Mouse (Mus musculus) heart, adult 11 months (tissue): ENCODE data around the gene Tbc1d9b.
"Not testable (repeated sequence)": the region's sequence is repeated elsewhere in the genome, so short reads cannot be mapped to it uniquely, and the experiment has no call there.

Experiments
- DNase-seq: peaks from one replicate; pipeline ENCODE4 v3.0.0; 2022

Gene Tbc1d9b

DNA sequence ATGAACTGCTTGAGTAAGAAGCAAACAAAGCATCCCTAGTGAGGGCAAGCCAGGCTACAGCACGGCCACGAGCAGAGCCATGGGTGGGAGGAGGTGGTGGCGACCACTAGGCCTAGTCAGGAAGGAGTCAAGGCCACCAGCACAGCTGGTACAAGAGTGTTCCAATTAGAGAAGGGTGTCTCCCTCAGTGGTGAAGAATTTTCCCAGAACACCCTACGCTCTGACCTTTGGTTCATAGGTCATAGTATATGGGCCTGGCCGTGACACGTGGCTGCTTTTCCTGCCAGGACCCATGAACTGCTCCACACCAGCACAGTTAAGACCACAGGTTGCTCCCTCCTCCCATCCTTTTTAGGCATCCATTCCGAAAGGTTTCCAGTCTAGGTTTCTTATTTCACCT lies 8.4 kb downstream of the Tbc1d9b start:
- no peak for DNase-seq

DNA sequence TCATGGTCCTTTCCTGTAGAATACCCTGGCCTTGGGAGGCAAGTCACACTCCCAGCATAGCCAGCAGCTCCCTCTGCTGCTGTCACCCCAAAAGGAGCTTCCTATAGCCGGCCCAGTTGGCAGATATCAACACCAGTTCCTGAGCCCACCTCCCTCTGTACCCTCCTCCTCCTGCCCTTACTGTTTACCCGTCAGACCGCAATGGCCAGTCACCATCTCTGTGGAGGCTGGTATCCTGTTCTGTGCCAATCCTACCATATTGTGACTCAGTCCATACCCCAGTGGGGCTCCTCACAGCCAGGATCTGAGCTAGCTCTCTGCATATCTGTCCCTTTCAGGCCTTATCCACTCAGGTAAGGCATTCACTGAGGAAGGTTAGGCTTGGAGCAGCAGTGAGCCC lies 14.3 kb downstream of the Tbc1d9b start:
- peak; percentile 87 for DNase-seq

DNA sequence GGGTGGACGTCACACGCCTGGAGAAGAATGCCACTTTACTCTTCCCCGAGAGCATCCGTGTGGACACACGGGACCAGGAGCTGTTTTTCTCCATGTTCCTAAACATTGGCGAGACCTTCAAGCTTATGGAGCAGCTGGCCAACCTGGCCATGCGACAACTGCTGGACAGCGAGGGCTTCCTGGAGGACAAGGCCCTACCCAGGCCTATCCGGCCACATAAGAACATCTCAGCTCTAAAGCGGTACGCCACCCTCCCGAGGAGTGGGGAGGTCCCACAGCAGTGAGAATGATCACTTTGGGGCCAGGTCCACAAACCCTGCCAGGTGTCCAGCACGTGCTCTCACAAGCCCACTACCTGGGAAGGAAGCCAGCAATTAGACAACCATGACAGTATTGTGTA lies 14.9 kb downstream of the Tbc1d9b start:
- peak; percentile 91 for DNase-seq

DNA sequence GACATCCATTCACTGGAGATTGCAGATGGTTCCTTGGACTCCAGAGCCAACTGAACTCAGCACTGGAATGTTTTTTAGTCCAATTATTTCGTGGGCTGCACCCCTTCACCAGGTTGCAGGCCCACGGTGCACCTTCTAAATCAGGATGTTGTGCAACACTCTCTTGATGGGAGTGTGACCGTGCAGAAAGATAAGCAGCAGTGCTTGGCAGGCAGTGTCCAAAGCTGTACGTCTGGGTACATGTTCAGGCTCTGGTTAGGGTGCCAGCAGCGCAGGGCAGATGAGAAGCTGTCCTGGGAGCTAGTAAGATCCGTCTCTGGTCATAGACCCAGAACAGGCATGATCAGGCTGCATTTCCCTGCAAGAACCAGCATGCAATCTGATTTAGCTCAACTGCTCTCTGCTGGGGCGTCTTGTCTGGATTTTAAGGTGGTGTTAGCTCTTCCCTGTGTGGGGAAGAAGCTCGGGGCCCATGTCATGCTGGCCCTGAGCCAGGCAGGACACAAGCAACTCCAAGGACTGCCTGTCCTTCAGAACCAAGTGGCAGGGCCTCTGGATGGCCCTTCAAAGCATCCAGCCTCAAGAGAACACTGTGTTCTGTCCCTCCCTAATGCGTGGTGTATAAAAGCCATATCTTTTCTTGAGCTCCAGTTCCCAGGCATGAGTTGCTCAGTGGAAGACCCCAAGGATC lies 16.2 kb downstream of the Tbc1d9b start:
- DNase-seq: peak; percentile 97

DNA sequence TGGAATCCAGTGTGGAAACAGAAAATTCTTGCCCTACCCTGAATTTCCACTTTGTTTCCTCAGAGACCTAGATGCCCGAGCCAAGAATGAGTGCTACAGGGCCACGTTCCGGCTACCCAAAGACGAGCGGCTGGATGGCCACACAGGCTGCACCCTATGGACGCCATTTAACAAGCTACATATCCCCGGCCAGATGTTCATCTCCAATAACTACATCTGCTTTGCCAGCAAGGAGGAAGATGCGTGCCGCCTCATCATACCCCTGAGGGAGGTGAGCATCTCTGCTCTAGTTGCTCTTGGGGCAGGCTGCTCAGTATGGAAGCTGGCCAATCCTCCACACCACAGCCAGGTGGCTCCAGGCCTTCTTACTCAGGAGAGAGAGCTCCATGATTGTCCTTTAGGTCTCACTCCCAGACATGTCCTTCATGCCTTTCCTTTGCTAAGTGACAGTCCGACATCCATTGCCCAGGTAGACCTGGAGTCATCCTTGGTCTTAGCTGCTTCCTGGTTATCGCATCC lies 16.8 kb downstream of the Tbc1d9b start:
- DNase-seq: peak; percentile 93

DNA sequence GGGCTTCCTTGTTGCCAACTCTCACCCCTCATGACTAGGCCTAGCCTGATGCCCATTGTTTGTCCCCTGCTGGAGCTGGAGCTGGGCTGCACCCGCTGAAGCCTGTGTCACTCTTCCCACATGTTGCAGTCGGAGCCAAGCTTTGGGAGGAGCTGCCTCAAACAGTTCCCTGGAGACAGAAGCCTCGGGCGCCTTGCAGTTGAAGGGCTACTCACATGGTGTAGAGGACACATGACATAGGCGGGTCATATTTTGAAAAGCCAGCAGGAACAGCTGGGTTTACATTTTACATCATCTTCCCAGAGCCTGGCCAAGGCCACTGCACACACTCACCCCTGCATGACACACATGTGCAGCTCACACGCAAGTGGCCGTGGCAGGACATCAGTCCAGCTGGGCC lies 18.0 kb downstream of the Tbc1d9b start:
- peak; percentile 99 for DNase-seq

DNA sequence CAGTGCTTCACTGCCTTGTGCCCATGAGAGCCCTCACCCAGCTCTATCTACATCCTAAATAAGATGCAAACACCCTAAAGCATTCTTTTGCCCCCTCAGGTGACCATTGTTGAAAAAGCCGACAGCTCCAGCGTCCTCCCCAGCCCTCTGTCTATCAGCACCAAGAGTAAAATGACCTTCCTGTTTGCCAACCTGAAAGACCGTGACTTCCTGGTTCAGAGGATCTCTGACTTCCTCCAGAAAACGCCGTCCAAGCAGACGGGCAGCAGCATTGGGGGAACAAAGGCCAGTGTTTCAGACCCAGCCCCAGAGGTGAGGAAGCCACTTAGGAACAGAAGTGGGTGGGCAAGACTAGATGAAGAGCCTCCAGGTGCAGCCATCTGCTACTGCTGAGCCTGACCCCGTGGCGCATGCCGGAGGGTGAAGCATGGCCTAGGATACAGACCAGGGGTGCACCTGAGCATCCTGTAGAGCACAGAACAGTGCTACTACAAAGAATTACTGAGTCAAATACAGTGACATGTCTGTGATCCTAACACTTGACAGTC lies 18.5 kb downstream of the Tbc1d9b start:
- DNase-seq: peak; percentile 92

DNA sequence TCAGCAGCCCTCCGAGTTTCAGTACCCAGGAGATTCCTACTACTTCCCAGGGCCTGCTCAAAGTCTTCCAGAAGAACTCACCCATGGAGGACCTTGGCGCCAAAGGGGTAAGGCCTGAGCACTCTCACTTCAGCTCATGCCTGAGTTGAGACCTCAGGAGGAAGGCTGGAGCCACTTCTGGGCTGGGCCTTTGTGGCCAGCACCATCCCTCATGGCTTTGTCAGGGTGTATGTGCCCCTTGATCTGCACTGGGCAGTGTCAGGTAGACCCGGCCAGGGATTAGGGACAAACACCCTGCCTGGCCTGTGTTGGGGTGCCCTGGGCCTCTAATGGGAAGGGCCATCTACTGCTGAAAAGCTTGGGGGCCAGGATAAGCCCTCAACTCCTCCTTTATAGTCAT lies 20.2 kb downstream of the Tbc1d9b start:
- DNase-seq: peak; percentile 90

DNA sequence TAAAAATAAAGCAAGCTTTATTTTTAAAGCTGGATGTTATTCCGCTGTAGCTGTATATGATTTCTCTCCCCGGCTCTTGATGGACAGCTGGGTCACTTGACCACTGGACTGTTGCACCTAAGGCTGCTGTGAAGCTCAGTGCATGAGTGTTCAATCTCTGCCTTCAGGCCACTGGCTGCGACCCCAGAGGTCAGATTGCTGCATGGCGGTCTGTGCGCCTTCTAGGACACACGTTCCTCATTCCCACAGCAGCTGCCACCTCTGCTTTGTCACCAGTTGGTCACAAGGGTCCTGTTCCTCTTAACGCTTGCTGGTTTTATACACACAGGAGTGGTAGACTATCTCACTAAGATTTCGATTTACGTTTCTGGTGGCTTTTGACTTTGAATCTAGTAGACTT lies 23.0 kb downstream of the Tbc1d9b start:
- DNase-seq: peak; percentile 92

DNA sequence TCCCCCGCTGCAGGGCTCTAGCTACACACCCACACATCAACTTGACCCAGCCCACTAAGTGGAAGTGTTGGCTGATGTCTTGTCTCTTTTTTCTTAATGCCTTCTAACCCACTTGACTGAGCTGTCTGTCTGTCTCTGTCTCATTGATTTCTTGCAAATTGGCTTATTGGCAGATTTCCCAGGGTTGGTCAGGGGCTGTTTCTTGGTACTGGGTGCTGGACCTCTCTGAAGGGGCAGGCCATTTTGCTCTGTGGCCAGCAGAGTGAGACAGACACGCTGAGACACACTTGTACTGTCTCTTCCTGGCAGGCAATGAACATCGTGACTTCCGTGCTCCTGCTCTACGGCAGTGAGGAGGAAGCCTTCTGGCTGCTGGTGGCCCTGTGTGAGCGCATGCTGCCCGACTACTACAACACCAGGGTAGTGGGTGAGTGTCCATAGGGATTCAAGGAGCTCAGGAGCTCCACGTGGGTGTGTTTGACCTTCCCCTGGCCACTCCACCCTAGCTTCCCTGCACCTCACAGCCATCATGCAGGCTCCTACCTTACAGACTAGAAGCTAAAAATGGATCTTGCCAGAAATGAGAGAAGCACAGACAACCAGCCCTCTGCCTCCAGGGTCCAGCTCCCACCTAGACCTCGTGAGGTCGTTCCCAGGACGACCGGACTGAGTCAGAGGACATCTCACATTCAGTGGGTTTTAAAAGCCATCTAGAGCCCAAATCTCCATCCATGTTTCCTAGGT lies 23.8 kb downstream of the Tbc1d9b start:
- peak; percentile 91 for DNase-seq

DNA sequence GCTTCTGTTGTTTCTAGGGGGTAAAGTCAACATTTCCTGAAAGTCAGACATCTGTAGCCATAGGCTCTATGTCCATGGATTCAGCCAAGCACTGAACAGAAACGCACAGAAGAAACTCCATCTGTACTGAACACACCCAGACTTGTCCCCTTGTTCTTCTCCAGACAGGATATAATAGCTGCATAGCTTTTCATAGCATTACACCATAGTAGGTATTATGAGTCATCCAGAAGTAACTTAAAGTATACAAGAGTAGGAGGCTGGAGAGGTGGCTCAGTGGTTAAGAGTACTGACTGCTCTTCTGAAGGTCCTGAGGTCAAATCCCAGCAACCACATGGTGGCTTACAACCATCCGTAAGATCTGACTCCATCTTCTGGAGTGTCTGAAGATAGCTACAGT lies 24.6 kb downstream of the Tbc1d9b start:
- DNase-seq: no peak

DNA sequence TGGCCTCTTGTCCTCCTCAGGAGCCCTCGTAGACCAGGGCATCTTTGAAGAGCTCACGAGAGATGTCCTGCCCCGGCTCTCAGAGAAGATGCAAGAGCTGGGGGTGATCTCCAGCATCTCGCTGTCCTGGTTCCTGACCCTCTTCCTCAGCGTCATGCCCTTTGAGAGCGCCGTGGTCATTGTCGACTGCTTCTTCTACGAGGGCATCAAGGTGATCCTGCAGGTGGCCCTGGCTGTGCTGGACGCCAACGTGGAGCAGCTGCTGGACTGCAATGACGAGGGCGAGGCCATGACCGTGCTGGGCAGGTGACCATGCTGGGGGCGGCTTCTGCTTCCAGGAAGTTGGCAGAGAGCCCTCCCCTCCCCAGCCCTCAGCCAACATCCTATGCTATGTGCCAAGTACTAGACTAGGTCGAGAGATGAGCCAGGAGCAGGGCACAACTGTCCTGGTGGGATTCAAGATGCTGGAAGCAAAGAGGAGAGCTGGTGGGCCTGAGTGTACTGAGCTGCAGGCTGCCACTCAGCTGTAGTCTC lies 25.6 kb downstream of the Tbc1d9b start:
- peak; percentile 92 for DNase-seq

DNA sequence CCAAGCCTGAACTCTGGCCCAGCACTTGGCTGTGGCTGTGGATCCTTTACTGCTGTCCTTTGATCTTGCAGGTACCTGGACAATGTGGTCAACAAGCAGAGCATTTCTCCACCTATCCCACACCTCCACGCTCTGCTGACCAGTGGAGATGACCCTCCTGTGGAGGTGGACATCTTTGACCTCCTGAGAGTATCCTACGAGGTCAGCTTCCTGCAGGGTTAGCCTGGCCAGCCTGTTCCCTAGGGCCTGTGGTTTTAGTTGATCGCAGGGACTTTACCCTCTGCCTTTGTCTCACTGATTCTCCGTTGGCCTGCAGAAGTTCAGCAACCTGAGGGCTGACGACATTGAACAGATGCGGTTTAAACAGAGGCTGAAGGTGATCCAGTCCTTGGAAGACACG lies 27.1 kb downstream of the Tbc1d9b start:
- DNase-seq: no peak

DNA sequence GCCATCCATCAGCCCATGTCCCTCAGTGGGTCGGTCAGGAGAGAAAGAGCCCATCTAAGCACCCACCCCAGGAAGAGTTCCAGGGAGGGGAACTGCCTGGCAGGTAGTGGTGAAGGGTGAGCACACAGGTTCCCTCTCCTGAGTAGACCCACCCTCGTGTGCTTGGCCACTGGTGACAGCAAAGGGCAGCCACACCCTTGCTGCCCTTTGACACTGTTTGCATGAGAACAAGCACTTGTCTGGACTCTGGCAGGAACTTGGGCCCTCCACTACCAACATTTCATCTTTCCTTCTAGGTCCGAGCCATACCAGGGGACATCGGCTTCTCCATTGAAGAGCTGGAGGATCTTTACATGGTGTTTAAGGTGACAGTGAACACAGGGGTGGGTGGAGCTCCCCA lies 28.2 kb downstream of the Tbc1d9b start:
- no peak for DNase-seq

DNA sequence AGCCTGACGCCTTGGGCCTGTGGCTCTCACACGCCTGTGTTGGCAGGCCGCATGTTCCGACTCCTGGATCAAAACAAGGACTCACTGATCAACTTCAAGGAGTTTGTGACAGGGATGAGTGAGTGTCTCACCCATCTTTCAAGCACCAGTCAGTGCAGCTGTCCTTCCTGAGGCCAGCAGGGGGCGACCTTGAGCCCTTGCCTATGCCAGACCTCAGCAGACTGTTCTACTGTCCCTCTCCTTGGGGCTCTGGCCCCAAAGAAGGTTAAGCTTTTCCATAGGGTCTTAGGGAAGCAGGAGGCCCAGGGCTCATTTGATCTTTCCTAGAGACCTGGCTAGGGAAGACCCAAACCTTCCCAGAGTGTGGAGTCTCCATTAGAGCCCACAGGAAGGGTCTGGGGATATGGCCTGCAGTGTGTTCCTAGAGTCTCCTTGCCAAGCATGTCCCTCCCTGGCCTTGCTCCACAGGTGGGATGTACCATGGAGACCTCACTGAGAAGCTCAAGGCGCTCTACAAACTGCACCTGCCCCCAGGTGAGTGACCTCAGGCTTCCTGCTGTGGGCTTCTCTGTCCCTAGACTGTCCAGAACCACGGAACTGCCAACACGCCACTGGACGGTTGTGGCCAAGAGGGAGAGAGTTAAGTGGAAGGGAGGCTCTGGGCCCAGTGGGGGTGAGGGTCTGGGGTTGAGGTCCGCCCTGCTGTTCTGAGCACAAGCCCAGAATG lies 30.5 kb downstream of the Tbc1d9b start:
- peak; percentile 92 for DNase-seq

DNA sequence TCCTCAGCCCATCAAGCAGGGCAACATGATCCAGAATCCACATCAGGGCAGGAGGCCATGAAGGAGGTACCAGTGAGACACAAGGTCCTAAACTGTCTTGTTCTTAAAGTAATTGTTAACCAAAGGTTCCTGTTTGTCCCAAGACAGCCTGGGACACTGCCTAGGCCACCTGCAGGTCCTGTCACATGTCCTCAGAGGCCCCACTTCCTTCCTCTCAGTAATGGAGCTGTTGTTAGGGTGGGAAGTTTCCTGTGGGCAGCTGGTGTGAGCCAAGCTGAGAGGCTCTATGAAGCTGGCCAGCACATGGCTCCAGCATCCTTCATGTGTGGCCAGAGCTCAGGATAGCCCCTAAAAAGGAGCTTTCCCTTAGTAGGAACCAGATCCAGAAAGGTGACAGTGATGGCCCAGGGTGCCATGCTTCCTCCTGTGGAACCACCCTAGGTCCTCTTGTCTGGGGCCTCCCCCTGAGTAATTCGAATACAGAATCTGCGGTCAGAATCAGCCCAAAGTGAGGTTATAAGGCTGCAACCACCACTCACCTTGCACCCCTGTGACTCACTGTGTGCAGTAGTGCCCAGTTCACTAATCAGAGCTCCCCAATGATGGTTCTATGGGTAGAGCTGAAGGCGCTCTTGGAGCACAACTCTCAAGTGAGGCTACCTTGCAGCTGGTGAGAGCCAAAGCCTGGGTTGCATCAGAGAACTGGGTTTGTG lies 31.3 kb downstream of the Tbc1d9b start:
- DNase-seq: peak; percentile 96

DNA sequence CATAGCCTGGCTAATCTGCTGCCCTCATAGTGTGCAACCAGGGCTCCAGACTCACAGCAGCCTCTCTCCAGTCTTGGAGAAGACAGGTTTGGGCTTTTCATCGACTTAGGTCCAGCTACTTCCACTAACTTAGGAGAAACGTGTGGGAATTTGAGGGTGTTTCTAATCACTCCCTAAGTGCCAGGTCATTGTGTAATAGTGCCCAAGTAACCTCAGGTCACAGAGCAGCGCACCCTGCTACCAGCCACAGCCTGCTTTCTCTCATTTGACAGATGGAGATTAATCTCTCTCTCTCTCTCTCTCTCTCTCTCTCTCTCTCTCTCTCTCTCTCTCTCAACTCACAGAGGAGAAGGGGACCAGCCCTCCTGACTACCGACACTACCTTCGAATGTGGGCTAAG lies 37.2 kb downstream of the Tbc1d9b start:
- DNase-seq: no peak

DNA sequence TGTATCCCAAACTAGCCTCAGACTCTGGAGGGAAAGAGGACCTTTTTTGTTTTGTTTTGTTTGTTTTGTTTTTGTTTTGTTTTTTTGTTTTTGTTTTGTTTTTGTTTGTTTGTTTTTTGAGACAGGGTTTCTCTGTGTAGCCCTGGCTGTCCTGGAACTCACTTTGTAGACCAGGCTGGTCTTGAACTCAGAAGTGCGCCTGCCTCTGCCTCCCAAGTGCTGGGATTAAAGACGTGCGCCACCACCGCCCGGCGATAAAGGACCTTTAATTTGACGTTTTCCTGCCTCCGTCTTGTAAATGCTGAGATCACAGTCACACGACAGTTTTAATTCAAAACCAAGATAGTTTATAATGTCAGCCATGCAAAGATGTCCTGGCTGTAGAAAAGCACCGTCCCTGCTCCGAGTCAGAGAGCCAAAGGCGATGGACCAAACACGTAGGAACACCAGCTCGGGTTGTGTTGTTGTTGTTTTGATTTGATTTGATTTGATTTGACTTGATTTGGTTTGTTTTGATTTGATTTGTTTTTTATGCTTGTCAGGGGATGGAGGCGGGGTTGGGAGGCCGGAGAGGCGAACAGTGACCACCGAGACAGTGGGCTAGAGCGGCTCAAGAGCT lies 43.0 kb downstream of the Tbc1d9b start, which contains the start of gene Mrnip:
Gene Mrnip, plus strand, starts transcription at position 334 of the 619 bp plus-strand sequence.
- not testable (repeated sequence) for DNase-seq

DNA sequence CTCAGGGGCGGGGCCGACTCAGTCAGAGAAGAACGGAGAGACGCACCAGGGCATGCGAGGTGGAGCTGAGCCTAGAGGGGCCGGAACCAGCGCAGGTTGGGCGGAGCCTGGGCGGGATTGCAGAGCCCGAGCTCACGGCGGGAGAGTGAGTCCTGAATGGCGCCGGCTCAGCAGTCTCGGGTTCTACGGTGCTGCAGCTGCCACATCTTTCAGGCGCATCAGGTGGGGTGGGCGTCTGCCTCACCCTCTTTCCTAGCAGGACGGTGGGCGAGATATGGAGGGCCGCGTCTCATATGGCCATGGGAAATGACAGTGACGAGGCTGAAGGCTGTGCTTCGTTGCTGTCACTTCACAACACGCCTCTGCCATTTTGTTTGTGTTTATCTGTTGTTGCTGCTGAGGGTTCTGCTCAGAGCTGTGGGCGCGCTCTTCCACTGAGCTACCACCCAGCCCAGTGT lies 43.6 kb downstream of the Tbc1d9b start:
- DNase-seq: peak; percentile 100

DNA sequence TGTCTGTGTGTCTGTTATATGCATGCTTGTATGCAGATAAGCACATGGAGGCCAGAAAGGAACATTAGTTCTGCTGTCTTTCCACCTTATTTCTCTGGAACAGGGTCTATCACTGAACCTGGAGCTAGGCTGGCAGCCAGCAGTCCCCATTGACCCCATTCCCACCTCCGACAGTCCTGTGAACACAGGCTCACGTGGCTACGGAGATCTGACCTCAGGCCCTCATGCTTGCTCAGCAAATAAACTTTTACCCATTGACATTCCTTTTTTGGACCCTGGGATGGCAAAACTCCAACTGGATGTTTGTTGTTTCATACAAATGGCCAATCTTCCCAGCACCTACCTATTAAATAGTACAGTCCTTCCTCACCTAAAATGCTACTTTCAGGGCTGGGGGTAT lies 45.2 kb downstream of the Tbc1d9b start:
- no peak for DNase-seq

DNA sequence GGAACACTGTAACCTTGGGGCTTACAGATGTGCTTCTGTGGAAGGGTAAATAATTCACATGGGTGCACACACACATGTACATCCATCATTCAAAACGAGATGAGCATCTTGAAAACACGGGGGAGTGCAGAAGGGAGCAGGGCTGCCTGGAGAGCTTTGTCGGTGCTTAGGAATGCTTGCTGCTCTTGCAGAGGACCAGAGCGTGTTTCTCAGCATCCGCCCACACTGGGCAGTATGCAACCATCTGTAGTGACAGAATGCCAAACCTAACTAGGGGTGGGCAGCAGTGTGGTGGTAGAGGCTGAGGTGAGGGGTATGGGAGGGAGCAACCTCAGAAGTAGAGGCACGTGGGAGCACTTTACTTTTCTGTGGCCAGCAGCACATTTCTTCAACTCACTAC lies 45.9 kb downstream of the Tbc1d9b start:
- no peak for DNase-seq
